Mouse (Mus musculus): ENCODE data around the gene Pglyrp3. TPM values are rescaled to one million over a fixed set of nuclear protein-coding genes. Genes with fewer than 3 reads are reported as not detected.
"Not testable (repeated sequence)": the region's sequence is repeated elsewhere in the genome, so short reads cannot be mapped to it uniquely, and the experiment has no call there.

Gene Pglyrp3
- polyA plus RNA-seq (2012; rRNA removed) = not detected in 2 replicates

DNA sequence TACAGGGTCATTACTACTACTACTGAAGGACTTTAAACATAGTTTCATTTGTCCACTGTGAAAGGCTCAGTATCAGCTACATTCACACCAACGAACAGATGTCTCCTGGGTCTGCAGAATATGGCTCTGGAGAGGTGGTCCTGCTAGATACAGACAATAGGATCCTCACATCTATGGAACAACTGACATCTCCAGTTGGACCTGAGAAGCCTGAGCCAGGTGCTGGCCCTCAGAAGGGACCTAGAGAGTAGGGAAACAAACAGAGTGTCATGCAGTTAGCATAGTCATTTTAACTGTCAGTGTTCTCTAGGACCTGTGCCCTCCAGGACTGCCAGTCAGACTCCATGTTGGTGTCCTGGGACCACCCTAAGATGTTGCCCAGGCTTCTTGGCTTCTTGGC lies at the start of gene Pglyrp3:
Pglyrp3 (plus strand) TSS at position 301 of the 400 bp plus-strand sequence.
- no peak for DNase-seq (ENCODE audit: extremely low spot score in 1 of 2, low spot score in 1 of 2)

DNA sequence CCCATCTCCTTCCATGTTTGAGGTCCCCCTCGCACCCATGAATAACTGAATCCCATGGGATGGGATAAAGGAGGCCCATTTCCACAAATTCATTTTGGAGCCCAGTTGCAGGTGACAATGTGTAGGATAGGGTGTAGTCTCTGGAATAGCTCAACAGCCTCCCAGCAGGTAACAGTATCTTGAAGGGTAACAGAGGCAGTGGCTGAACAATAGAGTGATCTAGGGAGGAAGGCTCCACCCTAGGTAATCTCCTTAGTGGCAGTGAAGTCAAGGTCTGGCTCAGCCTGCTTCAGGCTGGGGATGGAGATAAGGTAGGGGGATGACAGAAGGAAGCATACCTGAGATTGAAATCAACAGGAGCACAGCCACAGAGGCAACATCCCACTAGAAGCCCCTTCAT lies 3.4 kb upstream of the Pglyrp3 start:
- DNase-seq (ENCODE audit: extremely low spot score in 1 of 2, low spot score in 1 of 2) = no peak

DNA sequence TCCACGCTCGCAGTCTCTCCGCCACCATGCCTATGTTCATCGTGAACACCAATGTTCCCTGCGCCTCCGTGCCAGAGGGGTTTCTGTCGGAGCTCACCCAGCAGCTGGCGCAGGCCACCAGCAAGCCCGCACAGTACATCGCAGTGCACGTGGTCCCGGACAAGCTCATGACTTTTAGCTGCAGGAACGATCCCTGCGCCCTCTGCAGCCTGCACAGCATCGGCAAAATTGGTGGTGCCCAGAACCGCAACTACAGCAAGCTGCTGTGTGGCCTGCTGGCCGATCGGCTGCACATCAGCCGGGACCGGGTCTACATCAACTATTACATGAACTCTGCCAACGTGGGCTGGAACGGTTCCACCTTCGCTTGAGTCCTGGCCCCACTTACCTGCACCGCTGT lies 10.2 kb downstream of the Pglyrp3 start:
- DNase-seq (ENCODE audit: extremely low spot score in 1 of 2, low spot score in 1 of 2) = not testable (repeated sequence)

DNA sequence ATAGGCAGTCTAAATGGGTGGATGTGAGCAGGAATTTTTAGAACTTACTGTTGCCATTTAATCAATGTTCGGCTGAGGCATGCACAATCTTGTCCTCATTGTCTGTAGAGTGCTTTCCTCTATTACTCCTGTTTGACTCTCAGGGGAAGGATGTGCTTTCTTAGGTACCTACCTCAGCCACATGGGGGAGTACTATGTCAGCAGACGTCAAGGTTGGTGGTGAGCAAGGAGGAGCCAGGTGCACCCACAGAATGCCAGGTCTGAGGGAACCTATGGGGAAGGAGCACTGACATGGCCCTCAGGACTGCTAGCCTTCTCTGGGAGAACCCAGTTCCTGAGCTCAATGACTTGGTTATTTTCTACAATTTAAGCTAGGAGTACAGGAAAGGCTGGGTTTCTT lies 18.8 kb downstream of the Pglyrp3 start:
- no peak for DNase-seq (ENCODE audit: extremely low spot score in 1 of 2, low spot score in 1 of 2)

DNA sequence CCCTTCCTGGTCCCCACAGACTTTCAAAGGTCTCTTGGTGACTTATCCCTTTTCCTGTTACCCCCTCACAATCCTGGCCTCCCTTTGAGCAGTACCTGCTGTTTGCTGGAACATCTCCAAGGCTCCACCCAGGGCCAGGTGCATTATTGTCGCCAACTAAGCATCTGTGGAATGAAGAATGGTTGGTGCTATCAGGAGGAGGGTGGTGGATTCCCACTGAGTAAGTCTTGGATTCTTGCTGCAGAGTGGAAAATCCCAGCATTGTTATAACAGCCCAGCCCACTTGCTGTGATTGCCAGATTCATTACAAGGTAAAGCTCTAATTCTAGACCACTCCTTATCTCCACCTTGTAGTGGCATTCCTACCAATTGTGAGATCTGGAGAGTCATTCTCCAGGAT lies 19.5 kb downstream of the Pglyrp3 start:
- DNase-seq (ENCODE audit: extremely low spot score in 1 of 2, low spot score in 1 of 2) = no peak

DNA sequence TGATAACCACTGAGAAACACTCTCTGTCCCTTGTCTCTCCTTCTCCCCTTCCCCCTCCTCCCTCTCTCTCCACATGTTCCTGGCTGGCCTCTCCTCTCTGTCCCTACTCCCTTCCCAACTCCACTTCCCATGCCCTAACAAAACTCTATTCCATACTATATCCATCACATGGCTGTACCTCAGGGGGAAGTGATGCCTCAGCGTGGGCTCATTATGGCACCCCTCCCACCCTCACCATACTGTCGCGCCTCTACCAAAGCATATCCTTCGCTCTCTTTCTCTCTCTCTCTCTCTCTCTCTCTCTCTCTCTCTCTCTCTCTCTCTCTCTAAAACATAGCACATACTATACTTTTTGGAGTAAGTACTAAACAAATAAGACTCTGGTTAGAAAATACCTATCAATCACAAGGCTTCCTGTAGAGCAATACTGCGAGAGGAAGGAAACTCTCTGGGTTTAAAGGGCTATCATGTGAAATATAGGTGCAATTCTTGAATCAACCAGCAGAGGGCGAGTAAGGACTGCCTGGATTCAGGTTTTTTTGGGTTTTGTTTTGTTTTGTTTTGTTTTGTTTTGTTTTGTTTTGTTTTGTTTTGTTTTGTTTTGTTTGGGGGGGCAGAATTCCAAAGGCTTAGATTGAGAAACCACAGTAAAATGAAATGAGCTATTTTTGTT lies 36.1 kb downstream of the Pglyrp3 start:
- DNase-seq (ENCODE audit: extremely low spot score in 1 of 2, low spot score in 1 of 2) = peak in 1 of 2 experiments; percentile 74

DNA sequence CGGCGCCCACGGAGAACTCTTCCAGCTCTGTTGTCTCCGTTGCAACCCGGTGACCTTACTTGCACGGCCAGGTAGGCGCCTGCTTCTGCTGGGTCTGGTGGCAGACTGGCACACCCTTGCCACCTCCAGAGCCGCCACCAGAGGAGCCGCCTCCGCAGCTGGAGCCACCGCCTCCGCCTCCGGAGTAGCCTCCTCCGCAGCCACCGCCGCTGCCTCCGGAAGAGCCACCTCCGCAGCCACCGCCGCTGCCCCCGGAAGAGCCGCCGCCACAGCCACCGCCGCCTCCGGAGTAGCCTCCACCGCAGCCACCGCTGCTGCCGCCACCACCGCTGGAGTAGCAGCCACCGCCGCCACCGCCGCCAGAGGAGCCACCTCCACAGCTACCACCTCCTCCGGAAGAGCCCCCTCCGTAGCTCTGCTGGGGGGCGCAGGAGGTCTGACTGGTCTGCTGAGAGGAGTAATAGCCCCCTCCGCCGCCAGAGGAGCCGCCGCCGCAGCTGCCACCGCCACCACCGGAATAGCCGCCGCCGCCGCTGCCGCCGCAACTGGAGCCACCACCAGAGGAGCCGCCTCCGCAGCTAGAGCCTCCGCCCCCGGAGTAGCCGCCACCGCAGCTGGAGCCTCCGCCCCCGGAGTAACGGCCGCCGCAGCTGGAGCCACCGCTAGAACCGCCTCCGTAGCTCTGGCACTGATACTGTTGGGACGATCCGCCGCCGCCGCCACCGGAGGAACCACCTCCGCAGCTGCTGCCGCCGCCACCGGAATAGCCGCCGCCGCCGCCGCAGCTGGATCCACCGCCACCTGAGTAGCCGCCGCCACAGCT lies 66.3 kb downstream of the Pglyrp3 start:
- DNase-seq (ENCODE audit: extremely low spot score in 1 of 2, low spot score in 1 of 2) = peak; percentile 5 to 64

Other genes with a start within 250 kb of the Pglyrp3 start
- gene Lor, start 68.6 kb downstream of the Pglyrp3 start, polyA plus RNA-seq (2012; rRNA removed) = 5.2 and 5.4 TPM in 2 replicates
- not detected in 2 replicates for gene Prr9, start 109.4 kb downstream of the Pglyrp3 start, polyA plus RNA-seq (2012; rRNA removed)
- gene Lelp1, start 128.2 kb downstream of the Pglyrp3 start, polyA plus RNA-seq (2012; rRNA removed) = not detected in 2 replicates
- 0.06 TPM in 1 of 2 replicates, not detected in the other for gene Sprr2a1, start 201.2 kb downstream of the Pglyrp3 start, polyA plus RNA-seq (2012; rRNA removed)
- gene Sprr2a2, start 201.3 kb downstream of the Pglyrp3 start, polyA plus RNA-seq (2012; rRNA removed) = 1.9 and 3.7 TPM in 2 replicates